Mouse (Mus musculus): Measurements from ENCODE around the gene Zmym2. TPM values are rescaled to one million over a fixed set of nuclear protein-coding genes. Genes with fewer than 3 reads are reported as not detected.
"Not testable (repeated sequence)": the region's sequence is repeated elsewhere in the genome, so short reads cannot be mapped to it uniquely, and the experiment has no call there.

Zmym2 gene
- 10 to 100 TPM; 44.5 to 56.7 TPM for total RNA-seq (2021)
- 3.4 and 3.5 TPM in 2 replicates for polyA plus RNA-seq (2012; rRNA removed)
- long read RNA-seq, full-length matches to known transcripts = 1 of 4 reads
- long read RNA-seq, partial matches to known transcripts = 0 of 4 reads
- long read RNA-seq, other reads (novel, unspliced or antisense) = 3 of 4 reads

DNA sequence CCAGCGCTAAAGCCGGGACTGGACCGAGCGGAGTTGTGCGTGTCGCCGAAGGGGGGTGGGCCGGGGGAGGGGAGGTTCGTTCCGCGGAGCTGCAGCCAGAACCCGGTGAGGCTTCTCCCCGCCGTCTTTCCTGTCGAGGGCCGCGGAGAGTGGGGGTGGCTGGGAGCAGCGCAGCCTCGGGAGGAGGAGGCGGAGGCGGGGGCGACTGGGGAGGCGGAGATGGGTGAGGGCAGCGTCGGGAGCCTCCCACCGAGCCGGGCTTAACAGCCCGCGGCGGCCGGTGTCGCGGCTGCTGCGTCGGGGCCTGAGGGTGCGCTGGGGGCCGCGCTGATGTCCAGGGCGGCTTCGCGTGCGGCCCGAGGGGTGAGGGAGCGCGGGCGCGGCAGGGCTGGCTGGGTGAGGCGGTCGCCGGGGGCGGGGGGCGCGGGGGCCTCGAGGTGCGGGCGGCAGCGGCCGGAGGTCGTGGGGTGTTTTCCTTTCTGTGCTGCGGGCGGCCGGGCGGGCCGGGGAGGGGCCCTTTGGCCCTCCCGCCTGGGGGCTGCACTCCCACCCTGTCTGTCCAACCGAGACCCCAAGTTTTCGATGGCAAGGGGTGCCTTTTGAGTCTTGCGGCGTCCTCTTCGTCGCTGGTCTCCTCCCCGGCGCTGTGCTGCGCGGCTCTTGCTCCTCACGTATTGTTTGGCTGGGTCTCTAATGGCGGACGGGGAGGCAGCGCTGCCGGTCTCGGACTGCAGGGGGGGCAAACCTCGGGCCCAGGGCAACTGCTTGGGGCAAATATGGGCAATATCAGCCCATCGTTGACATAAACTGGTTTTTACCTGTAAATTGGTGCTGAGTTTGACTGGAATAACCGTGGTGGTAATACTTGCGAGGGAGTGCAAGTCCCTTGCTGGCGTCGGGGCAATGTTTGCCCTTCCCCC lies at the start of gene Zmym2:
TSS of gene Zmym2 (plus strand) at position 60 of the 920 bp plus-strand sequence.
- DNase-seq = peak; percentile 89

DNA sequence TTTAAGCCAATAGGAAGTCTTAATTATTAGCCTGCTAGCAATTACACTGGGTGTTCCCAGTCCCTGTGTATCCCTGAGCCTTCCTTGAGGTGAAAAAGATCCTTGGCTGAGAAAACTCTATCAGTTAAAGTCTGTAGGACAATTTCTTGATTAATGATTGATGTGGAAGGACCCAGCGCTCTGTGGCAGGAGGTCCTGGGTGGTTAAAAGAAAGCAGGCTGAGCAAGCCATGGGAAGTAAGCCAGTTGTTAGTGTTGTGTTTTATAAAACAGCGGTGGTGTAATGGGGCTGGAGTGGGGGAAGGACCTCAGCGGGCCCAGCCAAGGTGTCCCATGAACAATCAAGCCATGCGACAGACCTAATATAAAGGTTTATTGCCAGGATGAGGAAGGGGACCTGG lies 42.4 kb upstream of the Zmym2 start:
- no peak for DNase-seq

DNA sequence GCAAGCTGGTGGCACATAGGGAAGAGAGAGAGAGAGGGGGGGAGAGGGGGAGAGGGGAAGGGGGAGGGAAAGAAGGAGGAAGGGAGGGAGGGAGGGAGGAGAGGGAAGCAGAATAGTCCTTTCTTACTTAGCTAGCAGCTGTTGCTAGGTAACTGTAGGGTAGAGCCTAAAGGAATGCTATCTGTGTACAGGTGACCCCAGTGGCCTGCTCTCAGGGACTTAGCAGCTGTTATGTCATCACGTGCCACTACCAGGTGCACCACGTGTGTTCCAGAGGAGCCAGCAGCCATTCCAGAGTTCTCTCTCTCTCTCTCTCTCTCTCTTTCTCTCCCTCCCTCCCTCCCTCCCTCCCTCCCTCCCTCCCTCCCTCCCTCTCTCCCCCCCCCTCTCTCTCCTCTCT lies 41.9 kb upstream of the Zmym2 start:
- DNase-seq = no peak

DNA sequence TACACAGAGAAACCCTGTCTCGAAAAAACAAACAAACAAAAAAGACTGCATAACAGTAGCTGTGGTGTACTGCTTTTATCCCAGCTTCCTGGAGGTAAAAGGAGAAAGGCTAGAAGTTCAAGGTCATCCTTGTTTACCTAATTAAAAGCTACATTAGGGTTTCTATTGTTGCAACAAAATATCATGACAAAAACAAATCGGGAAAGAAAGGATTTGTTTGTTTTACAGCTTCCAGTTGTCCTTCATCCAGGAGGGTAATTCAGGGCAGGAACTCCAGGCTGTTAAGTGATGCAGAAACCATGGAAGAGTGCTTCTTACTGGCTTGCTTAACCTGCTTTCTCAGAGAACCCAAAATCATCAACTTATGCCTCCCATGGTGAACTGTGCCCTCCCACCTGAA lies 38.1 kb upstream of the Zmym2 start:
- no peak for DNase-seq

DNA sequence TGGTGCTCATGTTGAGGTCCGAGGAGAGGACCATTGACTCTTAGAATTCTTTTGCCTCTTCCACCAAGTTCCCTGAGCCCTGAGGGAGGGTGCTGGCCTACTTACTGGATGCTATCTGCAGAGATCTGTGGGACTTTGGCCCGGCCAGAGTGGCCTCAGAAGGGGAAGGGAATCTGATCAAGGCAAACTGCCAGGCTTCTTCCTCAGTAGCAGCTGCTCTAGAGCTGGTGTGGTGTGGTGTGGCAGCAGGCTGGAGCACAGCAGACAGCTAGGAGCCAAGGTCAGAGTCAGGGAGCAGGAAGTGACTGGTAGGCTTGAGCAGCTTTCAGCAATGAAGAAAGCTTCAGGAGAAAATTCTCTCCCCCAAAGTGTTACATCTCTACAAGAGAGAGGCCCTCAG lies 36.8 kb upstream of the Zmym2 start:
- peak; percentile 7 for DNase-seq

DNA sequence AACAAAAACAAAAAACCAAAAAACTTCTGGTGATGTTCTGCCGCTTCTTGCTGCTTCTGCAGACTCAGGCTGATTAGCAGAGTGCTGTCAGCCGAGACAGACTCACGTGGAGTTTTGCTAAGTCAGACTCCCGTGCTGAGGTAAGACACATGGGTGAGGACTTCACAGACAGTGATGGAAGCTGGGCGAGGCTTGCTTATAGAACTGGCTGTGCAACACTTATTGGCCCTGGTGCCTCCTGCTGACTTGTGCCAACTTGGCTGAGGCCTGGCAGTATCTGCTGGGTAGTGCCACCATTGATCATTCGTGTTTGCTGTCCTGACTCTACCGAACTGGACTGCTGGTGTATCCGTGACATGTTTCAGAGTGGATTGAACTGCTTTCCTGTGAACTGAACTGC lies 22.4 kb upstream of the Zmym2 start:
- no peak for DNase-seq

DNA sequence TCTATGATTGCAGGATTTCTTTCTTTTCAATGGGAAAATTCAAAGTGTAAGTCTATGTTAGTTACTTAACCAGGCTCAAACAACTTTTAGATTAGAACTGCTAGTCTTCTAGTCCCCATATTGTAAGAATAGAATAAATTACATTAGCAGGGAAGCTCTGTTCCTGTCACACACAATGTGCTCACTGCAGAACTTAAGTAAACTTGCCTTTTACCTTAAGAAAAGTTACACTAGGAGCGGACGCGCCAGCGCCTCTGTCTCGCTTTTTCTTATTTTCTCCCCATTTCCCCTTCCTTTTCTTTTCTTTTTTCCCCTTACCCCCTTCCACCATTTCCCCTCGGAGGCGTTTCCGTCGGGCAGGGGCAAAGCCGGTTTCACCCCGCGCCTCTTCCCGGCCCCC lies 21.8 kb upstream of the Zmym2 start:
- DNase-seq = no peak

DNA sequence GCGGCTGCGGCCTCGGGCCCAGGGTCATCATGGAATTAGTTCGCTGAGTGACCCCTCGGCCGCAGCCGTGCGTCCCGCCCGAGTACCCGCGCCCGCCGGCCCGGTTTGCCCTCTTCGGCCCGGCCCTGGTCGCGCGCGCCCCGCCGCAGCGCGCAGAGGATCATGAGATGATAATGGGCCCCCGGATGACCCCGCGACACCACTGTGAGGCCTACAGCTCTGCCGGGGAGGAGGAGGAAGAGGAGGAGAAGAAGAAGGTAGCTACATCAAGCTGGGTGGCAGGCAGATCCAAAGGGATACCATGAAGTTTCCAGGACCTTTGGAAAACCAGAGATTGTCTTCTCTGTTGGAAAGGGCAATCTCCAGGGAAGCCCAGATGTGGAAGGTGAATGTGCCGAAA lies 21.3 kb upstream of the Zmym2 start:
- not testable (repeated sequence) for DNase-seq

DNA sequence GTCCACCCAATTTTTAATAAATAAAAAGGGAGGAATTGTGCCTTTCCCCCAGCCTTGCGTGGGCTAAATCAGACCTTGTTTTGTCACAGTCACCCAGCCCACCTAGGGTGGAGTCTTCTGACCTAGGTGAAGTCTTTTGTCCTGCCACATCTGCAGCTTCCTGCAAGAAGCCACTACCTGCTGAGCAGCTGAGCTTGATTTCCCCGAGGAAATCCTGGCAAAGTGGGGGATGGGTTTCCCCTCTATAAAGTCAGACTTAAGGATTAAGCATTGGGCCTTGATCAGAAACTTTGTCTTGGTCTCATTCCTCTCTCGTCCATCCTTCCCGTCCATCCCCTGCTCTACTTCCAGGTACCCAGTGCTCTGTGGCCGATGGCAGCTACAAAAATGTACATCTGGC lies 12.9 kb upstream of the Zmym2 start:
- DNase-seq = no peak

DNA sequence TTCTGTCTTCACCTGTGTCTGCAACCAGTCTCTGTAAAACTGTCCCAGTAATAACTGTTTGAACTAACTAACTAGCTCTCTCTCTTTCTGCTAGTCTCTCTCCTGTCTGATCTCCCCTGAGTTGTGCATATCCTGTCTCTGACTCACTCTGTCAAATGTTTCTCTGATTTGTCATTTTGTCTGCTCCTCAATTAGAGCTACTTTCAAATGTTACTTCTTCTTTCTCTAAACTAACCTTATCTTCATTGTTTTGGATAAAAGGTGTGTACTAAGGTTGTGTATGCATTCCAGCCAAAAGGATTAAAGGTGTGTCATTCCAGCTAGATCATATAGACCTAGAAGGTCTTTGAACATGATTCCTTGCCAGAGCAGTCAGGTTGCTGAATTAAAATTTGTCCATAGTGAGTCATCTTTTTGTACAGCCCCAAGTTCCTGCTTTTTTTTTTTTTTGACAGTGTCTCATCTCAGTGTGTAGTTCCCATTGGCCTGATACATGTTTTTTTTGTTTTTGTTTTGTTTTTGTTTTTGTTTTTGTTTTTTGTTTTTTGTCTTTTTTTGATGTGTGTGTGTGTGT lies 10.8 kb upstream of the Zmym2 start:
- no peak for DNase-seq

DNA sequence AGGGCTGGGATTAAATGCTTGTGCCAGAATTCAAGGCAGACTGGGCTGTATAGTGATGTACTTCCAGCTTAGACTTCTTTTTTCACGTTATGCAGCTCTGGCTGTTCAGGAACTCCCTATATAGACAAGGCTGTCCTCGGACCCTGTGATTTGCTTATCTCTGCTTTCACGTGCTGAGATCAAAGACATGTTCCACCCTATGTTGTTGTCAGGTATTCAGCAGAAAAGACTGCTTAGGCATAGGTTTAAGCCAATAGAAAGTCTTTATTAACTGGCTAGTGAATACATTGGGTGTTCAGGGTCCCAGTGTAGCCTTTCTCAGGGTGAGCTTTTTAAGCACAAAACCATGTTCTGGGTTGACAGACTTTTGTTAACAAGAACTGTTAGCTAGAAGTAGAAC lies 5.2 kb upstream of the Zmym2 start:
- no peak for DNase-seq

DNA sequence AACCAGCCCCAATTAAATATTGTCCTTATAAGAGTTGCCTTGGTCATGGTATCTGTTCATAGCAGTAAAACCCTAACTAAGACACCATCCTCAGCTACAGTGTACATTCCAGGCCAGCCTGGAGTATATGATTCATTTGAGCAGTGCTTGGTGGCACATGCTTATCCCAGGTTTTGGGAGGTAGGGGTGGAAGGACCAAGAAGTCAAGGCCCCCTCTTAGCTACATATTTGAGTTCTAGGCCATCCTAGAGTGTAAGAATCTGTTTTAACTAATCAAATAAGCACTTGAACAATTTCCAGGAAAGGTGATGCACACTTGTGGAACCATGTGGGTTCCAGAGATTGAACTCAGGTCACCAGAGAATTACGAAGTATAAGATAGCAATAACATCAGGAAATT lies 3.0 kb upstream of the Zmym2 start:
- no peak for DNase-seq

DNA sequence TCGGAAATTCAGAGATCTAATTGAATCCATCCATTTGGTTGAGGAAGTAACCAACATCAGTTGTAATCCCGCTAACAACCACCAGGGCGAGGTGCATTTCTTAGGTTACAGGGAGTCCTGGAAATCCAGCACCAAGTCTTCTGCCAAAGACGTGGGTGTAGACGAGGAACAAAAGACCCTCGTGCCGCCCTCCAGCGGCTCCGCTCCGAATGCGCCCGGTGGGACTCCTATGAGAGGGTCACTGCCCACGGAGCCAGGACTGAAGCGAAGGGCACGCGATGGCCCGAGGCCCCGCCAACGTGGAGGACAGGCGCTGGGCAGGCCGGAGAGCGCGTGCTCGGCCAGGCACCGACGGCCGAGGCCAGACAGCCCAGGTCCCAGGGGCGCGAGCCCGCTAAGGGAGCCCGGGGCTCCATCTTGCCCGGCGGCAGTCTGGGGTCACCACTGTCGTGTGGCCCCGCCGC lies 1.1 kb upstream of the Zmym2 start:
- peak; percentile 85 for DNase-seq

DNA sequence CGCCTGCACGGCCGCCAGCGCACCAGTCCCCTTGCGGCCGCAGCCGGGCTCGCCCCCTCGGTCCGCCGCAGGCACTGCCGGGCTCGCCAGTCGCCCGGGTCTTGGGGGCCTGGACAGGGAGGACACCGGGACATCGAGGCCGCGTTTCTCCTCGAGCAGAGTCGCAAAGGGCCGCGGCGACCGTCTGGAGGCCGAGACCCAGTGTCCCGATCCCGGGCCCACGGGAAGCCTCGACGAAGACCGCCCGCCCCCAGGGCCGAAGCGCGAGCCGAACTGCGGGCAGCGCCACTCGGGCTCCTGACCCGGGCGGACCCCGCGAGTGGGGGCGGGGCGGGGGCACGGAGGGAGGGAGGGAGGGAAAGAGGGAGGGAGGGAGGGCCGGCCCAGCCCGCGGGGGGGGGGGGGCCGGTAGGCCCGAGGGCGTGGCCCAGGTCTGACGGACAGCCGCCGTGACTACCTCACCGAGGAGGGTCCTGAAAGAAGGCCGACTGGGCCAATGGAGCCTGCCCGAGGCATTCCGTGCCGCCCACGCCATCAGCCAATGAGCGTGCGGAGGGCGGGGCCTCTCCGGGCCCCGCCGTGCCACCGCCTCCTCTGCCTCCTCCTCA lies 363 bp upstream of the Zmym2 start:
- peak; percentile 93 for DNase-seq

DNA sequence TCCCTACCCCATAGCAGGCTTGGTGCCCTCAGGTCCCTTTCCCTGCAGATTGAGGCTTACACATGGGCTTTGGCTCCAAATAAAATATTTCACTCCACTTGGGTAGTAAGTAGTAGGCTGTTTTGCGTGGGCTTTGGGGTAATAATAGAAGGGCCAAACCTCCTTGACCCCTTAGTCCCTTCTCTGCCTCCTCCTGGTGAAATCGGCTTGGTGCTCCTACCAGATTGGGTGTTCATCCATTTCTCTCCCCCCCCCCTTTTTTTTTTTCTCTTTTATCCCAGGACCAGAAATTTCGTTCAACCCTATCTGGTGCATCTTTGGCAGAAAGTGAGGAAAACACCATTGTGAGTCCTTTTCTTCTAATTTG lies 1.0 kb downstream of the Zmym2 start:
- no peak for DNase-seq

DNA sequence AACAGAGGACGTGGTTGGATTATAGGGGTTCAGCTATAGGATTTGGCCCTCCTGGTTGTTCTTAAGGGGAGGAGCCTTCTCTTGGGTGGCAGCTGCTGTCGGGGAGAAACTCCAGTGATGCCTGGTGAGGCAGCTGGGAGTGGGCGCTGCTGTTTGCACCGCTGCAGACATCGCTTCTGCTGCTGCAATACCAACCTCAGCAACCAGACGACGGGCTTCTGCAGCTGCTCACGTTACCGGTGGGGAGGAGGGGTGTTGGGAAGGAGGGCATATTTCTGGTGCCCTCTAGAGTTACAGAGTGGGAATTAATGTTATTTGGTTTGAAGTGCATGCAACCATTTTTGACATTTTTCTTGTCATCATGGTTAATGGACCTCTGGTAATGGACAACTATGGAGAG lies 1.4 kb downstream of the Zmym2 start:
- peak; percentile 79 for DNase-seq

DNA sequence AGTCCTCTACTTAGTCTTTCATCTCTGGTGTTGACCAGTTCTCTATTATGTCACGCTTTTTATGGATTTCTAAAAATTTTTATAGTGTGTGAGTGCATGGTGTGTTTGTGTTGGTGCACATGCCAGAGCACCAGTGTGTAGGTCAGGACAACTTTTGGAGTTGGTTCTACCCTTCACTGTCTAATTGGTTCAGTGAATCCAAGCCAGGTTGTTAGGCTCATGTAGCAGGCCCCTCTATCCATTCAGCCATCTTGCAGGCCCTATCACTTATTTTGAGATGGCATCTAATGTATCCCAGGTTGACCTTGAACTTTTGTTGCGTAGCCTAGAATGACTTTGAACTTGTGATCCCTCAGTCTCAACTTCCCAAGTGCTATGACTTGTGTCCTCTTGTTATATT lies 2.0 kb downstream of the Zmym2 start:
- DNase-seq = no peak

DNA sequence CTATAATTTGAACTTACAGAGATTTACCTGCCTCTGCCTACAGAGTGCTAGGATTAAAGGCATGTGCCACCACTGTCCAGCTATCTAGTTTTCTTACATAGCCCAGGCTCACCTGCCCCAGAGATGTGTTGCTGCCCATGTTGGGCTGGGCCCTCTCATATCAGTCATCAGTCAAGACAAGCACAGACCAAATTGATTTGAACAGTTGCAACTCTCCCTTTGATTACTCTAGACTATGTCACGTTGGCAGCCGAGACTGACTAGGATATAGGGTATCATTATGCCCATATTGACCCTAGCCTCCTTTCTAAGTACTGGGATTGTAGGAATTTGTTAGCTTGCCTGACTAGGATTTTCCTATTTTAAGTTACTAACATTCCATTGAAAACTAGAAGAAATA lies 8.0 kb downstream of the Zmym2 start:
- no peak for DNase-seq

DNA sequence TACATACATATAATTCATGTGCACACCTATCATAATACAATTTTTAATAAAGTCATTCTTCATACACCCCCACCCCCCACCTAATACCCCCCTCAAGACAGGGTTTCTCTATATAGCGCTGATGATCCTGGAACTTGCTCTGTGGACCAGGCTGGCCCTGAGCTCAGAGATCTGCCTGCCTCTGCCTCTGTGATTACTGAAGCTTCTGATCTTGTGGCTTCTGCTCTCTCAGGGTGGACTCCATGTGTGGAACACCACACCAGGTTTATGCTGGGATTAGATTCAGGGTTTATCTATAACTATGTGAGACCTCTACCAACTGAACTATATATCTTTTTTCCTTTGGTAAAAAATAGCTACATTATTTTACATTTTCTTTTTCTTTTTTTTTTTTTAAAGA lies 10.1 kb downstream of the Zmym2 start:
- DNase-seq = no peak

DNA sequence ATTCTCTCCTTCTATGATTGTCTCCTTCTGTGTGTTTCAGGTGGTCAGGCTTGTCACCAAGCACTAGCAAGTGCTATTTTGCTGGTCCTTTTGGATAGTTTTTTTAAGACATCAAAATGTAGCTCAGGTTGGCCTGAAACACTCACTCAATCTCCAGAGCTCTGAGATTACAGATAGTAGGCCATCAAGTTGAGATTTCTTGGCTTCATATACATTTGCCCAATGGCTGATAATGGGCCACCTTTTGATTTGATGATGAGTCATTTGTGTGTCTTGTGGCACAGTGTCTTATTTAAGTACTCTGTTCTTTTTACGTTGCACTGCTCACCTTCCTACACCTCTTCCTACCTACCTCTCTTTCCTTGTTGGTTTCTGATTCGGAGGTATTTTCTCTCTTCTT lies 11.0 kb downstream of the Zmym2 start:
- DNase-seq = no peak

DNA sequence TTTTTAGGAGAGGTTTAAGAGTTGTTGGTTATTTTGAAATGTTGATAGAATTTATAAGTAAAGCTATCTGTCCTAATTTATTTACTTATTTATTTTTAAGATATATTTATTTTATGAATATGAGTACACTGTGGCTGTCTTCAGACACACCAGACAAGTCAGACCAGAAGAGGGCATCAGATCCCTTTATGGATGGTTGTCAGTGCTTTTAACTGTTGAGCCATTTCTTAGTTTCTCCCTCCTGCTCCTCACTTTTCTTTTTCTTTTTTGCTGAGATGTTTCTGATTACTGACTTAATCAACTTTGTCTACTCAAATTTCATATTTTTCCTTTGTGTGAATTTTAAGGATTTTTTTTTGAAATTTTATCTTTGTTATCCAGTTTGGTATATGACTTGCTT lies 13.2 kb downstream of the Zmym2 start:
- DNase-seq = no peak

DNA sequence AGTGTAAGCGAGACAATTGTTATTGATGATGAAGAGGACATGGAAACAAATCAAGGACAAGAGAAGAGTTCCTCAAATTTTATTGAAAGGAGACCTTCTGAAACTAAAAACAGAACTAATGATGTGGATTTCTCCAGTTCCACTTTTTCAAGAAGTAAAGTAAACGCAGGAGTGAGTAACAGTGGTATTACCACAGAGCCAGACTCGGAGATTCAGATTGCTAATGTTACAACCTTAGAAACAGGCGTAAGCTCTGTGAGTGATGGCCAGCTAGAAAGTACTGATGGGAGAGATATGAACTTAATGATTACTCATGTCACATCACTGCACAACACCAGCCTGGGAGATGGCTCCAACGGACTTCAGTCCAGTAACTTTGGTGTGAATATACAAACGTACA lies 16.6 kb downstream of the Zmym2 start:
- peak; percentile 27 for DNase-seq

DNA sequence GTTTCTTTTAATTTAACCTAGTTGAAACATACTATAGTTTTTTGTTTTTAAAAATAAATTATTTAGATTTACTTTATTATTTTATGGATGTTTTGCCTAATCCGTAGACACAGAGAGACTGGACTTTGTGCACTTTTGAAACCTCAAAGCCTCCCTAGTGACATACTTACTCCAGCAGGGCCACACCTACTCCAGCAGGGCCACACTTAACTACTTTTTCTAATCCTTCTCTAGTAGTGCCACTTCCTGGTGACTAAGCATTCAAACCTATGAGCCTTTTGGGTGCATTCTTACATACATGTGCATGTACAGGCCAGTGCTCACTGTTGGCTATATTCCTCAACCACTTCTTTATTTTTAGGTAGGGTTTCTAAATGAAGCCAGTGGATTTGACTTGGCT lies 19.2 kb downstream of the Zmym2 start:
- DNase-seq = no peak
